Mouse (Mus musculus): ENCODE data around the gene Smc5.

The Smc5 gene

DNA sequence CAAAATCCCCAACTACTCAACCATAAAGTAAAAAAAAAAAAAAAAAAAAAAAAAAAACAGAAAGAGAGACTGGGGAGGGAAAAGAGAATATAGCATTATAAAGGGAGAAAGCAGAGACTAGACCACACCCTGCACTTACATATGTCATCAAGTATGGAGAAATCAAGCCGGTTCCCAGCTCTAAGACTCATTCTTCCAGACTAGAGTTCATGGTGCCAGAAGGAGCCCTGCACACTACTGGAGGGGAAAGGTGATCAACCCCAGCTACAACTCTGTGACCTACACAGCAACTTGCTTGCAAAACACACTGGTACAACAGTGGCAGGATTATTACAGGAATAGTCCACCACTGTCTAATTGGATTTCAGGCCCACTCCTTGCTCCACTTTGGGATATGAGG is 84.0 kb downstream of the Smc5 start:
- DNase-seq (ENCODE audit: low spot score in 2 of 2), result no peak

DNA sequence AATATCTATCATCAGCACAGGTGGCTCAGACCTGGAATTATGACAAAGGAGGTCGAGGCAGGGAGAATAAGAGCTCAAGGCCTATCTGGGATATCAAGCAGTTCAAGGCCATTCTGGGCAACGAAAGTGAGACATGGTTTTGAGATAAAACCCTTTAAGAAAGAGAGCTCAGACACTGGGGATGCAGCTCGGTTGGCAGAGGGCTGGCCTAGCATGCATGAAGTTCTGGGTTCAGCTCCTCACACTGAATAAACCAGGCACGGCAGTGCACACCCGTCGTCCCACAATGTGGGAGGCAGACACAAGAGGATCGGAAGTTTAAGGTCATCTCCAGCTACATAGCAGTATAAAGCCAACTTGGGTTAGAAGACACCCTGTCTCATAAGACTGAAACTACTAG is 84.7 kb downstream of the Smc5 start:
- DNase-seq (ENCODE audit: low spot score in 2 of 2), result no peak

DNA sequence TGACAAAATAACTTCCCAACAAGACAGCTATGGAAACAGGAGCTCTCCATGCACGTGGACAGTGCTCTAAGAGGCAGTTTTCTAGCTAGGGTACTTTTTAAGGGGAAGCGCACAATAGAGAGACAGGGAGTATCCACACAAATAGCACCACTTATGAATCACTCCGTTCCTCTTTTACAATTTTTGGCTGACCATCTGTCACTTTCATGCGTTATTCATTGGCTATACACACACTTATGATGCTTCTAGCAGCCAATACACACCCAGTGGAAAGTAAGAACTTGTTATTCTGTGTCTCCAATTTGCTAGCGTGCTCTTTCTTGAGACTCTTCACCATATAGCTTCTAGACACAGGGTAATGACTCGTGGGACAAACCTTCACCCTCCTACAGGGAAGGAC is 86.0 kb downstream of the Smc5 start:
- DNase-seq (ENCODE audit: low spot score in 2 of 2), result no peak

GRCm38 (mm10) chr19:23184068-23184467 is 89.6 kb downstream of the Smc5 start:
- DNase-seq (ENCODE audit: low spot score in 2 of 2), result no peak

DNA sequence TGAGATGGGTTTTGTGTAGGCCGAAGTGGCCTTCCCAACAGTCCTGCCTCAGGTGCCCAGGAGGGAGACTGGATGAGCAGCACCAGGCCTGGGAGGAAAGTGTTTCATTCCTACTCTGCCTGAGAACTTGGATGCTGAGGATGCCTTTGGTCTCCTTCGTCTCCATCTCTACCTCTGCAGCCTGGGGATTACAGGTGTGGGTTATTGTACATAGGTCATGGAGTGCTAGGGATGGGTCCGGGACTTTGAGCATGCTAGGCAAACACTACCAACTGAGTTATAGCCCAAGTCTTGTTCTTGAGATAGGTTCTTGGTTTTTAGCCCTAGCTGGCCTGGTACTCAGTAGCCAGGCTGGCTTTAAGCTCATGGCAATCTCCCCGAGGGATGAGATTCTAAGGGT is 90.2 kb downstream of the Smc5 start:
- DNase-seq (ENCODE audit: low spot score in 2 of 2), result no peak

DNA sequence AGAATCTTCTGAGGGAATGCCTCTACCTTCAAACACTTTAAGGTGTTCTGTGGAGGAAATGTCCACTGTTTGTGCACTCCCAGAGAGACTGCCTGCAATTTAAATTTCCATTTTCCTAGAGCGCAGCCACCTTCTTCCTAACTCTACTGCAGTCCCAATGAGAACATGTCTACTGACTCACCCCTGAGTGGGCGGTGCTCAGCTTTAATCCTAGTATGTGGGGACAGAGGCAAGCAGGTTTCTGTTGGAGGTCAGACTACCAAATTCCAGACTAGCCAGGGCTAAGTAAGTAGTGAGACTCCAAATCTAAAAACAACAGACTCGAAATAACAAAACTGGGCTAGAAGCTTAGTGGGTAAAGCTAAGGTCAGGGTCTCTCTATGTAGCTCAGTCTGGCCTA is 95.2 kb downstream of the Smc5 start:
- DNase-seq (ENCODE audit: low spot score in 2 of 2), result no peak

- DNase-seq (ENCODE audit: low spot score in 2 of 2), result no peak
Measured at GRCm38 (mm10) chr19:23175511-23175910, 98.2 kb downstream of the Smc5 start.

- DNase-seq (ENCODE audit: low spot score in 2 of 2), result no peak
Measured at GRCm38 (mm10) chr19:23175090-23175489, 98.6 kb downstream of the Smc5 start.

GRCm38 (mm10) chr19:23171136-23171535 is 102.6 kb downstream of the Smc5 start:
- DNase-seq (ENCODE audit: low spot score in 2 of 2), result no peak

GRCm38 (mm10) chr19:23170476-23170875 is 103.2 kb downstream of the Smc5 start:
- DNase-seq (ENCODE audit: low spot score in 2 of 2), result no peak

DNA sequence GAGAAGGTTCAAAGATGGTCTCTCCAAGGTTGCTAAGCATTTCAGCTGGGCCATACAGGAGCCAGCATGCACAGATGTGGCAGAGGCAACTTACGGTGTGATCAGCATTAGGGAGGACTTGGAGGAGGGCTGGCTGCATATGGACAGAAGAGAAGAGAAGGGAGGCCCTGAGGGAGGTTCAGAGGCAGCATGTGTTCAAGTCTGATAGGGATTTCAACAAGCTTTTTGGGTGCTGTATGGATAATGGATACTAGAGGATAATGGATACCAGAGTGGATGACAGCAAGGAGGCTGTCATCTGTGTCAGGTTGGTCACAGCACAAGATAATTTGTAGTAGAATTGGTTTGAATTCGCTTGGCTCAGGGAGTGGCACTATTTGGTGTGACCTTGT is 104.0 kb downstream of the Smc5 start:
- no peak for DNase-seq (ENCODE audit: low spot score in 2 of 2)

- DNase-seq (ENCODE audit: low spot score in 2 of 2), result no peak
Measured at GRCm38 (mm10) chr19:23168899-23169658, 104.6 kb downstream of the Smc5 start.

GRCm38 (mm10) chr19:23166550-23167284 is 107.0 kb downstream of the Smc5 start:
- no peak for DNase-seq (ENCODE audit: low spot score in 2 of 2)

- no peak for DNase-seq (ENCODE audit: low spot score in 2 of 2)
Measured at GRCm38 (mm10) chr19:23164651-23165240, 109.0 kb downstream of the Smc5 start.

- no peak for DNase-seq (ENCODE audit: low spot score in 2 of 2)
Measured at GRCm38 (mm10) chr19:23163361-23163760, 110.3 kb downstream of the Smc5 start.

DNA sequence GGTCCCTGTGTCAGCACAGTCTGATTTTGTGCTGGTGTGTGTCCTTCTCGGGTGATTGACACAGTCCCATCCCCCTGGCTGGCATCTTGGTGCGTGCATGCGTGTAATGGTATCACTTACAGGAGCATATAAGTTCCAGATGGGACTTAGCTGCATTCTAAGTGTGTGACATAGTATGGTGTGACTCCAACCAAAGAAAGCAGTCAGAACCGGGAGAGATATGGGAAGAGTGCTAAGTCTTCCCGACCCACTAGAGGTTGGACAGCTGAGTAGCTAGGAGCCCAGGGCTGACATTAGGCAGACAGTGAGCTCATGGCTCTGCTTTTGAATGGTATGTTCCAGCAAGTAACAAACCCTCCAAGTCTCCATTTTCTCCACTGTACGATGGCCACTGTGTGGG is 110.8 kb downstream of the Smc5 start:
- DNase-seq (ENCODE audit: low spot score in 2 of 2), result no peak

GRCm38 (mm10) chr19:23162387-23162809 is 111.3 kb downstream of the Smc5 start:
- no peak for DNase-seq (ENCODE audit: low spot score in 2 of 2)

DNA sequence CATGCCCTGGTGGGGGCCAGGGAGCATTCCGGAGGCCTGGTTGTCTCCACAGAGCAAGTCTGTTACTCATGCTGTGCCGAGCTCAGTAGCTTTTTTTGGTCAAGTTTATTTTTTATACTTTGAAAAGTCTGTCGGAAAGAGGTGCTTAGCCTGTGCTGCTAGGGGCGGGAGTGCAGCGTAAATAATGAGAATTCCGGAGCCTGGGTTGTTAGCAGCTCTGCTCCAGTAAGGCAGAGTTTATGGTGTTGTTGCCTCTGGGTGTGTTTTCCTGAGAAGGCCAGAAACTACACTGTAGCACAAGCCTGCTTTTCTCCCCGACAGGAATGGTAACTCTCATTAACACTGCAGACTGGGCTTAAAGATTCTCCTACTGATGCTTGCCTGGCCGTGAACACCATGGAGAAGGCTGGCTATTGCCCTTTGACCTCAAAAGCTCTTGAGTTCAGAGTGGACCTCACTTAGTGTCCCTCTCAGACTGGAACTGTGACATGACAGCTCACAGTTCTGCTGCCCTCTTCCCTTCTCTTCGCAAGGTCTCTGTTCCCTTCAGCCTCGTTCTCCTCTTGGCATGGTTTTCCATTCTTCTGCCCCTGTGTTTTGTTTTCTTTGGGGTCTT is 113.8 kb downstream of the Smc5 start:
- no peak for DNase-seq (ENCODE audit: low spot score in 2 of 2)

Data from urinary bladder, postnatal 36 days (tissue).